Comparison of ENCODE assay signal across 9 mouse cellular contexts in the genomic region with DNA sequence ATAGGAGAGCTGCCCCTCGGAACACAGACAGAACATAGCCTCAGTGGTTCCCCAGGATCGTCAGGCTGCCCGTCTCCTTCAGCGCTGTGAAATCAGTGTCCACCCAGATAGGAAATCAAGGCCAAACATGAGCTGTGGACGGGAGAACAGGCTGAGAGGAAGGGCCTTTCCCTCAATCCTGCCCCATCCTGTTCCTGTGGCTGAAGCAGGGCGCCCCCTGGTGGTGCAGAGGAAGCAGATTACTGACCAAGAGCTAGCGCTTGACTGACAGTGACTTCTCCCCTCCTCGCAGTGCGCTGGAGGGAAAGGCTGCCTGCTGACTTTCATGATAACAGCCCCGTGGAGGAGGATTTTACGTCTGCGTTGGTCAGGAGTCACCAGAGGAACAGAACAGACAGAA. TPM values are rescaled to one million over a fixed set of nuclear protein-coding genes. Genes with fewer than 3 reads are reported as not detected.
DNase-seq lines count a peak whose midpoint lies in the region; ATAC-seq lines count a peak whose summit lies in the region.
"Had no signal": no experiment of that assay in that cellular context is flagged by ENCODE, and none has a peak within 500 bp of the region (broad histone marks: within the 10 kb centered on the region; RNA-seq: fewer than 3 reads in every experiment).

No protein-coding gene starts in this region.

- no peaks in the 10 kb centered on the region for H3K27me3 ChIP-seq in hindbrain, embryonic 16.5 days (replicated peaks; ENCODE audit: control insufficient read depth, insufficient read depth, low read length)

- H3K4me1 ChIP-seq in hindbrain, embryonic 16.5 days (ENCODE audit: control insufficient read depth, insufficient read depth, low read depth, low read length): peaks cover 4% of the 10 kb centered on the region

- 22% methylated on average over 12 of the region's 12 CpGs for WGBS in hindbrain, embryonic 16.5 days

- H3K9ac ChIP-seq in hindbrain, embryonic 16.5 days (ENCODE audit: low read depth, low read length): no peak overlapping the region

- no peak overlapping the region for H3K4me2 ChIP-seq in hindbrain, embryonic 16.5 days (ENCODE audit: low read length)

- no peaks in the 10 kb centered on the region for H3K36me3 ChIP-seq in hindbrain, embryonic 16.5 days (ENCODE audit: control insufficient read depth, insufficient read depth, low read length)

- peak; percentile 90 for DNase-seq in ZHBTc4 (ENCODE audit: low read depth, low spot score)
- peak; percentile 45 for DNase-seq in cerebellum, adult 9-11 months
- DNase-seq in gastrocnemius, adult 18-20 months (ENCODE audit: low spot score): peak; percentile 65
- DNase-seq in left cerebral cortex, adult 18-20 months (ENCODE audit: low spot score in 2 of 2): peak; percentile 80 to 82
- peak; percentile 57 for DNase-seq in right cerebral cortex, postnatal 25 days

- no peak overlapping the region for H3K27ac ChIP-seq in hindbrain, embryonic 16.5 days (ENCODE audit: low read depth, low read length)

- no peaks in the 10 kb centered on the region for H3K9me3 ChIP-seq in hindbrain, embryonic 16.5 days (ENCODE audit: control insufficient read depth, low read length)

- H3K4me3 ChIP-seq in hindbrain, embryonic 16.5 days (ENCODE audit: low read length): no peak overlapping the region
- H3K4me3 ChIP-seq: megakaryocyte, embryonic 14.5 days had no signal

- ATAC-seq in hindbrain, embryonic 16.5 days: peak; percentile 66; the same call in 1 of the 2 replicates
- peak; percentile 80 for ATAC-seq in megakaryocyte, adult 5-6 weeks (ENCODE audit: poor library complexity, severe bottlenecking)
- ATAC-seq in activated CD4-positive, CD25-positive, alpha-beta regulatory T cell, adult 4 months: no peak

RNA-seq across cellular contexts. Expression of a gene that starts 18.0 kb away (rescaled TPM):
- total RNA-seq in gastrocnemius, adult 18-20 months (2021): not detected
- 0.34 TPM in 1 of 2 replicates, not detected in the other for polyA plus RNA-seq in hindbrain, embryonic 16.5 days (2015; fragmentation: Nextera tagmentation; extraction: Ambion mirVana)
- total RNA-seq in left cerebral cortex, adult 18-20 months (2021): not detected
- not detected in 2 replicates for total RNA-seq in megakaryocyte, adult 5-6 weeks (2015)
- total RNA-seq in megakaryocyte, adult 5-6 weeks (2017): not detected in 2 replicates
- polyA plus RNA-seq in activated CD4-positive, CD25-positive, alpha-beta regulatory T cell, adult 4 months (2017; shearing (Covaris generic)): 1 to 10 TPM; 1.0 to 1.1 TPM

RNA-seq across cellular contexts. Expression of a gene that starts 21.8 kb away (rescaled TPM):
- total RNA-seq in gastrocnemius, adult 18-20 months (2021): under 1 TPM; 0.33 to 0.39 TPM
- 2.3 and 2.5 TPM in 2 replicates for polyA plus RNA-seq in hindbrain, embryonic 16.5 days (2015; fragmentation: Nextera tagmentation; extraction: Ambion mirVana)
- total RNA-seq in left cerebral cortex, adult 18-20 months (2021): under 1 TPM; 0.58 to 0.96 TPM
- not detected in 2 replicates for total RNA-seq in megakaryocyte, adult 5-6 weeks (2015)
- not detected in 2 replicates for total RNA-seq in megakaryocyte, adult 5-6 weeks (2017)
- not detected for polyA plus RNA-seq in activated CD4-positive, CD25-positive, alpha-beta regulatory T cell, adult 4 months (2017; shearing (Covaris generic))
